Mouse (Mus musculus) layer of hippocampus, postnatal 25 days (tissue): ENCODE measurements at regions not wholly inside any gene's neighbourhood (a gene's known extent, or its start where the extent isn't known, plus 50 kb on each side); places are given as distances from the start of the nearest gene placed in this dataset.
A peak's percentile ranks its signal among the peaks of the same experiment; 100 is the strongest.
"Not testable (repeated sequence)": the region's sequence is repeated elsewhere in the genome, so short reads cannot be mapped to it uniquely, and the experiment has no call there.

Source experiments
- DNase-seq, 2 experiments: peaks; one replicate each; pipeline ENCODE4 v3.0.0; 2022; ENCODE audit warnings: mixed read lengths in 2 of 2, low spot score in 1 of 2; ENCODE audit errors: extremely low spot score in 1 of 2

DNA sequence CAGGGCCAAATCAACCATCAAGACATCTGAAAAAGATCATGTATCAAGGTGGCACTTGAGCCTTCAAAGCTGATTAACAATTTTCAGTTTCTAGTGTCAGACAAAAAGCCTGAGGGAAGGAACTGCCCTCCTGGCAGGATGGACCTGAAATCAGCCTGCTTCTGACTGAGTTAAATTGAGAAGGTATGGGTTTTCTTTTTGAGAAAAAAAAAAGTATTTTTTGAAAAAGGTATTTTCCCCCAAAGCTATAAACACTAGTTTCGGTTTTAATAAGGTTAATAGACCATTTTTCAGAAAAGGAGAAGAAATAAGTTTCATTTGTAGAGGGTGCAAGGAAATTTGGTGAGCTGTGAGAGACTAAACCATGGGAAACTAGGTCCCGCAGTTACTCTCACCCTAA lies 124.6 kb upstream of the Mrpl21 start:
- not testable (repeated sequence) for DNase-seq

GRCm38 (mm10) chr19:3159346-3159745 lies 123.4 kb upstream of the Mrpl21 start:
- DNase-seq: no peak

DNA sequence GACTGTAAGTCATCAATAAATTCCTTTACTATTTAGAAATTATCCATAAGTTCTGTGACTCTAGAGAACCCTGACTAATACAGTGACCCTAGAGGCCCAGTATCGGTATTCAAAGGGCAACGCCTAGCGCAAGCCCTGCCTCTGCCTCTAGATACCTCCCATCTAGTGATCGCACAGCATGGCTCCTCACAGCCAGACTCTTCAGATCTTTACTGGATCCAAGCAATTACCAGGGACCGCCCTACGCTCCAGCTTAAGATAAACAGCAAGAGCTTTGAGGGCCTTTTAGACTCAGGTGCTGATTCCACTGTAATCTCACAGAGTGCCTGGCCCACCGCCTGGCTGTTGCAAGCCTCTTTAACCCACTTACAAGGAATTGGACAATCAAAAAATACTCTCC lies 115.0 kb upstream of the Mrpl21 start:
- no peak for DNase-seq

- DNase-seq: no peak
Measured at GRCm38 (mm10) chr19:3182625-3183024, 100.1 kb upstream of the Mrpl21 start.

DNA sequence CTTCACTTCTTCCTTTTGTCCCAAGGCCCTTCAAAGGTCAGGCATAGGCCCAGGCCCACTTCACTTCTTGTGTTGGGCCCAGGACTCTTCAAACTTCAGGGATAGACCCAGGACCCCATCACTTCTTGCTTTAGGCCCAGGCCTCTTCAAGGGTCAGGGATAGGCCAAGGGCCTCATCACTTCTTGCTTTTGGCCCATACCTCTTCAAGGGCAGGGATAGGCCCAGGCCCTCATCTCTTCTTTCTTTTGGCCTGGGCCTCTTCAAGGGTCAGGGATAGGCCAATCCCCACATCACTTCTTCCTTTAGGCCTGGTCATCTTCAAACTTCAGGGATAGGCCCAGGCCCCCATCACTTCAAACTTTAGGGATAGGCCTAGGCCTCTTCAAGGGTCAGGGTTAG lies 90.1 kb upstream of the Mrpl21 start:
- no peak for DNase-seq

GRCm38 (mm10) chr19:3204504-3204903 lies 78.2 kb upstream of the Mrpl21 start:
- peak in 1 of 2 experiments; percentile 4 for DNase-seq

DNA sequence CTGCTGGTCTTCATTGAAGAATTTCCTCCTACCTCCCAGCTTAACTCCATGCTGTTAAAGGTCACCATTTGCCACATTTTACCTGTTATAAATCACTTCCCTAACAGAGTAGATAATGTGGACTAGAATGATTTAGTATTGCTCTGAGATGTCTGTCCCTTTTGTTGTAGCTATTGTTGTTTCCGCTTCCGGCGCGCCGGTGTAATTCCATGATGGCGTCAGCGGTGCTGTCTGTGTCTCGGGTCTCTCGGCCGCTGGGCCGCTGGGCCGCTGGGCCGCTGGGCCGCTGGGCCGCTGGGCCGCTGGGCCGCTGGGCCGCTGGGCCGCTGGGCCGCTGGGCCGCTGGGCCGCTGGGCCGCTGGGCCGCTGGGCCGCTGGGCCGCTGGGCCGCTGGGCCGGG lies 77.3 kb upstream of the Mrpl21 start:
- DNase-seq: not testable (repeated sequence)

GRCm38 (mm10) chr19:3208283-3208682 lies 74.4 kb upstream of the Mrpl21 start:
- DNase-seq: peak in 1 of 2 experiments; percentile 40
